Mouse (Mus musculus): Measurements from ENCODE around the gene Tle3. TPM values are rescaled to one million over a fixed set of nuclear protein-coding genes. Genes with fewer than 3 reads are reported as not detected.

Tle3 gene
- polyA plus RNA-seq, 1 experiment, result 121 TPM

- TF ChIP-seq POLR2A (IDR thresholded peaks at IDR 0.05; ENCODE audit: borderline replicate concordance, extremely low read depth, insufficient read depth, insufficient read length, poor library complexity, severe bottlenecking), result no peak
- no peak for TF ChIP-seq CTCF (IDR thresholded peaks at IDR 0.05; ENCODE audit: borderline replicate concordance, extremely low read depth, insufficient read depth, insufficient read length)
Observed at GRCm38 (mm10) chr9:61467436-61467835, 95.3 kb downstream of the Tle3 start.

More at GRCm38 (mm10) chr9:61467436-61467835, 95.3 kb downstream of the Tle3 start:
- DNase-seq (ENCODE audit: low read depth), result no peak

Data from brain, embryonic 14.5 days (tissue).